Mouse (Mus musculus) myocyte (in vitro differentiated cells): ENCODE measurements around the gene Gm28230. TPM values are rescaled to one million over a fixed set of nuclear protein-coding genes. Genes with fewer than 3 reads are reported as not detected.

ENCODE experiments used
- H3K27me3 ChIP-seq: one replicate; pipeline ENCODE4 v1.6.1; 2011; ENCODE audit not compliant: control insufficient read depth, insufficient read depth, insufficient read length
- H3K36me3 ChIP-seq: one replicate; pipeline ENCODE4 v1.6.1; 2011; ENCODE audit not compliant: control insufficient read depth, insufficient read depth
- H3K4me2 ChIP-seq: one replicate; pipeline ENCODE4 v1.6.1; 2011; ENCODE audit warnings: low read depth, control low read depth
- H3K4me3 ChIP-seq: one replicate; pipeline ENCODE4 v1.5.1; 2011; ENCODE audit warnings: mild to moderate bottlenecking, control low read depth, moderate library complexity
- H3K79me2 ChIP-seq: one replicate; pipeline ENCODE4 v1.6.1; 2011; ENCODE audit not compliant: control insufficient read depth, insufficient read depth
- H3ac ChIP-seq: one replicate; pipeline ENCODE4 v1.6.1; 2011; ENCODE audit not compliant: control insufficient read depth, insufficient read length
- CEBPB ChIP-seq: IDR thresholded peaks from 2 replicates; pipeline ENCODE4 v1.6.1; 2011; ENCODE audit warnings: mild to moderate bottlenecking, moderate library complexity; ENCODE audit not compliant: poor library complexity, insufficient read depth, severe bottlenecking
- E2F4 ChIP-seq: IDR thresholded peaks from one replicate; pipeline ENCODE4 v1.6.1; 2011; ENCODE audit warnings: mild to moderate bottlenecking, control low read depth, moderate library complexity; ENCODE audit not compliant: insufficient read depth
- MAX ChIP-seq: IDR thresholded peaks from one replicate; pipeline ENCODE4 v1.6.1; 2011; ENCODE audit warnings: low read depth, mild to moderate bottlenecking, control low read depth
- MYOD1 ChIP-seq, 3 experiments: IDR thresholded peaks; one replicate each; pipeline ENCODE4 v1.6.1; 2011; ENCODE audit warnings: control low read depth in 2 of 3, low read depth in 2 of 3, mild to moderate bottlenecking in 2 of 3, moderate library complexity in 1 of 3; ENCODE audit not compliant: insufficient read length in 2 of 3, control insufficient read depth in 1 of 3
- MYOG ChIP-seq, 3 experiments: IDR thresholded peaks; one replicate each; pipeline ENCODE4 v1.6.1; 2011; ENCODE audit warnings: control low read depth in 2 of 3, low read depth in 2 of 3, mild to moderate bottlenecking in 2 of 3; ENCODE audit not compliant: insufficient read length in 2 of 3, control insufficient read depth in 1 of 3, insufficient read depth in 1 of 3
- POLR2A ChIP-seq: IDR thresholded peaks from one replicate; pipeline ENCODE4 v1.6.1; 2011; ENCODE audit warnings: low read depth, mild to moderate bottlenecking, control low read depth, moderate library complexity; ENCODE audit not compliant: insufficient read length
- POLR2AphosphoS2 ChIP-seq: IDR thresholded peaks from one replicate; pipeline ENCODE4 v1.6.1; 2011; ENCODE audit warnings: low read depth, control low read depth; ENCODE audit not compliant: insufficient read length
- REST ChIP-seq: IDR thresholded peaks from one replicate; pipeline ENCODE4 v1.6.1; 2011; ENCODE audit warnings: mild to moderate bottlenecking, control low read depth, moderate library complexity; ENCODE audit not compliant: insufficient read depth, insufficient read length
- SRF ChIP-seq: IDR thresholded peaks from one replicate; pipeline ENCODE4 v1.6.1; 2011; ENCODE audit warnings: low read depth; ENCODE audit not compliant: control insufficient read depth, insufficient read length
- TCF12 ChIP-seq: IDR thresholded peaks from one replicate; pipeline ENCODE4 v1.6.1; 2011; ENCODE audit warnings: mild to moderate bottlenecking, control low read depth; ENCODE audit not compliant: poor library complexity, insufficient read depth, severe bottlenecking
- TCF3 ChIP-seq: IDR thresholded peaks from one replicate; pipeline ENCODE4 v1.6.1; 2011; ENCODE audit warnings: low read depth, control low read depth; ENCODE audit not compliant: insufficient read length
- USF1 ChIP-seq: IDR thresholded peaks from one replicate; pipeline ENCODE4 v1.6.1; 2011; ENCODE audit warnings: low read depth, mild to moderate bottlenecking, control low read depth, moderate library complexity
- polyA plus RNA-seq: library from polyadenylated mRNA; unstranded; fragments of >200 nt; fragmentation: generic; extraction: Trizol; gene quantifications from one replicate; pipeline ENCODE4 v1.2.1, GENCODE M21; 2012; ENCODE audit warnings: missing spikeins

Gene Gm28230
- not detected for polyA plus RNA-seq

- no peak within 1 kb of the TSS for H3K4me2 ChIP-seq
- no peak for TF ChIP-seq MAX
- TF ChIP-seq TCF3, result no peak
- no peak for TF ChIP-seq MYOG (IDR thresholded peaks at IDR 0.05; ENCODE audit: control insufficient read depth in 1 of 3, insufficient read depth in 1 of 3, insufficient read length in 2 of 3, low read depth in 2 of 3)
- TF ChIP-seq MYOD1 (IDR thresholded peaks at IDR 0.05; ENCODE audit: control insufficient read depth in 1 of 3, insufficient read length in 2 of 3, low read depth in 2 of 3), result no peak
- no peak for TF ChIP-seq SRF
- TF ChIP-seq POLR2AphosphoS2, result no peak
- no peak for TF ChIP-seq TCF12
- no peak for TF ChIP-seq USF1
- no peak for TF ChIP-seq E2F4
- TF ChIP-seq REST, result no peak
- no peak for TF ChIP-seq CEBPB
- TF ChIP-seq POLR2A, result no peak
- H3K36me3 ChIP-seq, result no peaks in the 10 kb centered on the region
- no peak within 1 kb of the TSS for H3K4me3 ChIP-seq
- no peak within 1 kb of the TSS for H3ac ChIP-seq
- peaks cover 64% of the 10 kb centered on the region for H3K27me3 ChIP-seq
- no peaks in the 10 kb centered on the region for H3K79me2 ChIP-seq
Observed at GRCm38 (mm10) chr2:74726551-74726950, at the start of gene Gm28230. Gm28230 (plus strand) TSS chr2:74726728.

- H3ac ChIP-seq, result no peak overlapping the region
- TF ChIP-seq CEBPB (no peak), SRF (no peak), MYOG (IDR thresholded peaks at IDR 0.05; ENCODE audit: control insufficient read depth in 1 of 3, insufficient read depth in 1 of 3, insufficient read length in 2 of 3, low read depth in 2 of 3) (no peak), USF1 (no peak), TCF3 (no peak), MYOD1 (IDR thresholded peaks at IDR 0.05; ENCODE audit: control insufficient read depth in 1 of 3, insufficient read length in 2 of 3, low read depth in 2 of 3) (no peak), MAX (no peak), POLR2A (no peak), E2F4 (no peak), POLR2AphosphoS2 (no peak), TCF12 (no peak), REST (no peak)
- no peak overlapping the region for H3K4me2 ChIP-seq
- no peak overlapping the region for H3K4me3 ChIP-seq
- H3K27me3 ChIP-seq, result peaks cover 75% of the 10 kb centered on the region
- no peaks in the 10 kb centered on the region for H3K79me2 ChIP-seq
- H3K36me3 ChIP-seq, result no peaks in the 10 kb centered on the region
Observed at GRCm38 (mm10) chr2:74677106-74677505, 49.4 kb upstream of the Gm28230 start.

- no peak within 1 kb of the TSS for H3ac ChIP-seq
- H3K79me2 ChIP-seq, result no peaks in the 10 kb centered on the region
- H3K27me3 ChIP-seq, result peaks cover 76% of the 10 kb centered on the region
- H3K4me3 ChIP-seq, result no peak within 1 kb of the TSS
- TF ChIP-seq MAX (no peak), REST (no peak), MYOD1 (IDR thresholded peaks at IDR 0.05; ENCODE audit: control insufficient read depth in 1 of 3, insufficient read length in 2 of 3, low read depth in 2 of 3) (no peak), POLR2AphosphoS2 (no peak), TCF3 (no peak), E2F4 (no peak), CEBPB (no peak), TCF12 (no peak), USF1 (no peak), MYOG (IDR thresholded peaks at IDR 0.05; ENCODE audit: control insufficient read depth in 1 of 3, insufficient read depth in 1 of 3, insufficient read length in 2 of 3, low read depth in 2 of 3) (no peak), SRF (no peak), POLR2A (no peak)
- H3K36me3 ChIP-seq, result no peaks in the 10 kb centered on the region
- H3K4me2 ChIP-seq, result no peak within 1 kb of the TSS
Observed at GRCm38 (mm10) chr2:74678891-74679595, 47.5 kb upstream of the Gm28230 start, which contains the start of gene Hoxd11. Hoxd11 (plus strand) TSS chr2:74679557.

GRCm38 (mm10) chr2:74679596-74679971, 46.9 kb upstream of the Gm28230 start:
- Histone ChIP-seq H3K36me3 (no peaks in the 10 kb centered on the region), H3K79me2 (no peaks in the 10 kb centered on the region), H3K4me3 (no peak overlapping the region), H3ac (no peak overlapping the region), H3K27me3 (peaks cover 71% of the 10 kb centered on the region), H3K4me2 (no peak overlapping the region)
- no peak for TF ChIP-seq MAX
- TF ChIP-seq USF1, result no peak
- no peak for TF ChIP-seq POLR2A
- TF ChIP-seq TCF12, result no peak
- TF ChIP-seq E2F4, result no peak
- TF ChIP-seq REST, result no peak
- no peak for TF ChIP-seq MYOD1 (IDR thresholded peaks at IDR 0.05; ENCODE audit: control insufficient read depth in 1 of 3, insufficient read length in 2 of 3, low read depth in 2 of 3)
- no peak for TF ChIP-seq TCF3
- TF ChIP-seq POLR2AphosphoS2, result no peak
- TF ChIP-seq MYOG (IDR thresholded peaks at IDR 0.05; ENCODE audit: control insufficient read depth in 1 of 3, insufficient read depth in 1 of 3, insufficient read length in 2 of 3, low read depth in 2 of 3), result no peak
- no peak for TF ChIP-seq CEBPB
- no peak for TF ChIP-seq SRF
